Mouse (Mus musculus) retina, adult 2 months (tissue): ENCODE results near the gene Gstt3.
"Not testable (repeated sequence)": the region's sequence is repeated elsewhere in the genome, so short reads cannot be mapped to it uniquely, and the experiment has no call there.

Source experiments
- DNase-seq: peaks from one replicate; pipeline ENCODE4 v3.0.0-alpha.2; 2012; ENCODE audit warnings: low read depth, low spot score

Gstt3 gene

GRCm38 (mm10) chr10:75779206-75780174 lies 1.7 kb downstream of the Gstt3 start:
- DNase-seq: no peak

GRCm38 (mm10) chr10:75777885-75778284 lies 3.3 kb downstream of the Gstt3 start:
- no peak for DNase-seq

DNA sequence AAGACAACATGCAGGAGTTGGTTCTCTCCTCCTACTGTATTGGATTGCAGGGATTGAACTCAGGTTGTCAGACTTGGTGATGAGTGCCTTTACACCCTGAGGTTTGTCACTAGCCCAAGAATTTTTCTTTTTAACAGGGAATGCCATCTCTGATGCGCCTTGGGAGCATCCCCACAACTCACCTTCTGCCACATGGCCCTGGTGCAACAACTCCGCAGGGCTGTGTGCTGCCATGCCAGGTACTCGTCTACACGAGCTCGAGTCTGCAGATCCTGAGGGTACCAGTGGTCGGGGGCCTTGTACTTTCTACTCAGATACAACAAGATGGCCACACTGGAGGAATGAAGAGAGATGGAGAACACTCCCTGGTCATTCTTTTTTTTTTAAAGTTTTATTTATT lies 4.7 kb downstream of the Gstt3 start:
- no peak for DNase-seq

- DNase-seq: no peak
Measured at GRCm38 (mm10) chr10:75774587-75774986, 6.6 kb downstream of the Gstt3 start.

DNA sequence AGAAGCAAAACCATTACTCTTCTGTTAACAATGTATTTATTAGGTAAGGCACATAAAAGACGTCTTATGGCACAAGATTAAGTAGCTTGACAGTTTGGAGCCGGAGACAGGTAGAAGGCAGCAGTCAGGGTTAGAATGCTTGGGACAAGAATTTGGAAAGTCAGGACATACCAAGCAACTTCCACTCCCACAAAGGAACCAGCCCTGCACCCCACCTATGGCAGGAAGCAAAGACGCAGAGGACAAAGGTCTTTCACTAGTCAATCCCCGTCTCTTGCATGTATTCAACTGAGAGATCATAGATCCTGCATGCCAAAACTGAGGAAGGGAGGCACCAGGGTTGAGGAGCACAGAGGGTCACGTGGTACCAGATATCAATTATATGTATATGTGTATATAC lies 7.1 kb downstream of the Gstt3 start:
- no peak for DNase-seq

GRCm38 (mm10) chr10:75772795-75773664 lies 8.2 kb downstream of the Gstt3 start, which contains the start of gene Ddt:
TSS of gene Ddt (minus strand) at chr10:75773414.
- peak; percentile 92 for DNase-seq

GRCm38 (mm10) chr10:75767756-75768155 lies 13.5 kb downstream of the Gstt3 start:
- not testable (repeated sequence) for DNase-seq

DNA sequence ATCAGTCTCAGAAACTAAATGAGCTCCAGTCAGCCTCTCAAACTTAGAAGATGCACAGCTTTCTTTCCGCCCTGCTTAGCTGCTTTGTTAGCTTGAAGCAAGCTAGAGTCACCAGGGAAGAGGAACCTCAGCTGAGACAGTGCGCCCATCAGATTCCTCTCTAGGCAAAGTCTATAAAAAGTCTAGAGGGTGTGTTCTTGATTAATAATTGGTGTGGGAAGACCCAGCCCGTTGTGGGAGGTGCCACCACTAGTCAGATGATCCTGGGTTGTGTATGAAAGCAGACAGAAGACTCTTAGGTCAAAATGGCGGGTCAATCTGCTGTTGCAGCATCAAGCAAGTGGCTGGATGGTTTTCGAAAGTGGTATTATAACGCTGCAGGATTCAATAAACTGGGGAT lies 14.4 kb downstream of the Gstt3 start:
- DNase-seq: no peak

DNA sequence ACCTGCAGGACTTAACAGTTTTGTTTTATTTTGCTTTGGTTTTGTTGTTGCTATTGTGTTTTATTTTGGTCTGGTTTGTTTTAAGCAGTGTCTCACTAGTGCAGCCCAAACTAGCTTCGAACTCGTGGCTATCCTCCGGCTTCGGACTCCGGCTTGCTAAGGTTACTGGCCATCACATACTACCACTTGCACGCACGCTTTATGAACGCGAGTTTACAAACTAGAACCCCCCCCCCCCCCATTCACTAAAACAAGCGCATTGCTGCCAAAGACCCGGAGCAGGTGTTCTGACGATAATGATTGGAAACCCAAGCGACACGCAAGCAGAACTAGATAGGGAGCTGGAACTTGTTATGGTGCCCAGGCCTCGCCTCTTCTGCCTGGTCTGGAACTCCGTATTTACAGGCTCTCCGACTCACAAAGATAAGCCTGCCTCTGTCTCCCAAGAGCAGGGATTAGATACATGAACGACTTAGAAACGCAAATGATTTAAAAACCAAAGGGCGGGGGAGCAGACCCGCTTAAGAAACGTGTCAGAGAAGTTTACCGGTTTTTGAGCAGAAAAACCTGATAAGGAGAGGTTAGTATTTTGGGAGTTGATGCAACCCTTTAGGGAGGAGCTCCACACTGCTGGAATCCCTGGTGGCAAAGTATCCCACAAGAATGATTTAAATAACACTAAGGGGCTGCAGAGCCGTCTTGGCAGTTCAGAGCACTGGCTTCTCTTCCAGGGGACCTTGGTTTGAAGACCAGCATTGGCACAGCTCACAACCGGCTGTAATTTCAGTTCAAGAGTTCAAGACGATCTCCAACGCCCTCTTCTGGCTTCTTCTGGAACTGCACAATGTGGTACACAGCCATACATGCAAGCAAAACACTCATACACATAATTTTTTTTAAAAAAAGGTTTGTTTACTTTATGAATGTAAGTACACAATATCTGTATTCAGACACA lies 16.4 kb downstream of the Gstt3 start:
- DNase-seq: peak; percentile 42

- DNase-seq: peak; percentile 97
Measured at GRCm38 (mm10) chr10:75763682-75764518, 17.3 kb downstream of the Gstt3 start, which contains the start of gene Cabin1. TSS of gene Cabin1 (minus strand) at chr10:75764341.

DNA sequence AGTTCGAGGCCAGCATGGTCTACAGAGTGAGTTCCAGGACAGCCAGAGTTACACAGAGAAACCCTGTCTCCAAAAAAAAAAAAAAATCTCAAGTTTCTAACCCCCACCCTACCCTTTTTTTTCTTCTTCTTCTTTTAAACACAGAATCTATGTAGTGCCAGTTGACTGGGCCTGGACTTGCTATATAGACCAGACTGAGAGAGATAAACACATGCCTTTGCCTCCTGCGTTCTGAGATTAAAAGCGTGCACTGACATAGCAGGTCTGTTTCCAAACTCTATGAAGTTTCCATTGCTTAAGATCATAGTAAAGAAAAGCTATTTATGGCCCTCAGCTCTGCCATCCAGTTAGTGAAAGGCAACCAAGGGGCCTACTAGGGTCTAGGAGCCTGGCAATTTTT lies 18.8 kb downstream of the Gstt3 start:
- no peak for DNase-seq

DNA sequence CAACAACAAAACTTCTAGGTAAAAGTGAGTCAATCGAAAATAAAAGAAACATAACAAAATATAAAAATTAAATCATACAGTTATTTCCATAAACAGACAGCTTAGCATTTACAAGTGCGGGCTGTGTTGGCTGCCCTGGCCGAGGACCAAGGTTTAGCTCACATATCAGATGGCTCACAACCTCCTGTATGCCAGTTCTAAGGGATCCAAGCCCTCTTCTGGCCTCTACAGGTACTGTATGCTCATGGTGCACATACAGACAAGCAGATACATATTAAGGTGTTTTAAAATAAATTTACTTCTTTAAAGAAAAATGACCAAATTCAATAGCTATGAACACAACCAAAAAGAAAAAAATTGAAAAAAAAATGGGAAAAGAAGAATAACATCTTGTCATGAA lies 20.9 kb downstream of the Gstt3 start:
- no peak for DNase-seq

GRCm38 (mm10) chr10:75756719-75757118 lies 24.5 kb downstream of the Gstt3 start:
- no peak for DNase-seq

GRCm38 (mm10) chr10:75744017-75744416 lies 37.2 kb downstream of the Gstt3 start:
- peak; percentile 47 for DNase-seq

- no peak for DNase-seq
Measured at GRCm38 (mm10) chr10:75743369-75743768, 37.8 kb downstream of the Gstt3 start.

DNA sequence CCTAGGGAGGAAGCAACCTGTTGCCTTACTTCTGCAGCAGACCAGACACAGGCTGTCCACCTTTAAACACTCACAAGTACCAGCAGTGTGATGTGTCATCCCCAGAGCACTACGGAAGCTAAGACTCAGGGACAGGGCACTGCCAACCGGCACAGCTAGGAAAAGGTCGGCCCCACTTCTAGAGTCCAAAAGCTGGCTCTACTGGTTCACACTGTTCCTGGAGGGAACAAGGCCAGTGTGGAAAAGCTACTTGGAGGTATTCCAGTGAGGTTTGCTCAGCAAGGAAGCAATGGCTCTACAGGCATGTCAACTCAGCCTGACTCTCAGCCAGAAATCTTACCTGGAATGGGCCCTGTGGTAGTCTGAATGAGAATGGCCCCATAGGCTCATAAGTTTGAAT lies 40.3 kb downstream of the Gstt3 start:
- no peak for DNase-seq

- DNase-seq: no peak
Measured at GRCm38 (mm10) chr10:75725449-75725848, 55.8 kb downstream of the Gstt3 start.
